8 mouse cellular contexts compared by ENCODE assay signal in genomic region chr7:74554608-74555311, GRCm38 (mm10). TPM values are rescaled to one million over a fixed set of nuclear protein-coding genes. Genes with fewer than 3 reads are reported as not detected.
A peak's percentile ranks its signal among the peaks of the same experiment; 100 is the strongest.
DNase-seq lines count a peak whose midpoint lies in the region; ATAC-seq and TF ChIP-seq lines count a peak whose summit lies in the region.

Gene Slco3a1, minus strand, starts transcription at chr7:74554780.

- TF ChIP-seq CTCF in MEL (IDR thresholded peaks at IDR 0.05 in 2 of 3, conservative IDR thresholded peaks at IDR 0.05 in 1 of 3; ENCODE audit: control insufficient read depth in 1 of 3, insufficient read depth in 1 of 3, low read depth in 2 of 3, low read length in 3 of 3, poor library complexity in 1 of 3, severe bottlenecking in 1 of 3): peak; percentile 45 to 73 (median 48)
- TF ChIP-seq CTCF in lung, postnatal 0 days (IDR thresholded peaks at IDR 0.05): peak; percentile 75

- peak; percentile 81 for DNase-seq in MEL (ENCODE audit: low read depth, low spot score)
- DNase-seq in cerebellum, adult 8-10 months: peak; percentile 82
- peak; percentile 45 to 74 for DNase-seq in frontal cortex, postnatal 10 days (ENCODE audit: low spot score in 2 of 2)
- peak; percentile 81 for DNase-seq in hindbrain, embryonic 11.5 days (ENCODE audit: low spot score)
- DNase-seq in layer of hippocampus, postnatal 10 days (ENCODE audit: low spot score in 2 of 2): peak; percentile 67 to 76
- peak; percentile 80 for DNase-seq in lung, postnatal 0 days (ENCODE audit: low spot score)
- peak; percentile 61 for DNase-seq in ovary, postnatal 10 days (ENCODE audit: low spot score)
- peak; percentile 71 to 74 for DNase-seq in thymus, postnatal 10 days (ENCODE audit: low spot score in 2 of 2)

- peaks cover 25% of the 10 kb centered on the region for H3K79me2 ChIP-seq in MEL (ENCODE audit: control insufficient read depth, insufficient read depth, low read length, poor library complexity)

- peak within 1 kb of the TSS; percentile 92 for H3K9ac ChIP-seq in MEL (ENCODE audit: control insufficient read depth, low read depth, low read length, poor library complexity, severe bottlenecking)
- H3K9ac ChIP-seq in hindbrain, embryonic 11.5 days (ENCODE audit: low read depth, low read length): peak within 1 kb of the TSS; percentile 68
- peak within 1 kb of the TSS; percentile 52 for H3K9ac ChIP-seq in lung, postnatal 0 days (replicated peaks; ENCODE audit: low read depth)

- no peaks in the 10 kb centered on the region for H3K9me3 ChIP-seq in MEL (replicated peaks; ENCODE audit: insufficient read depth, low read length)
- H3K9me3 ChIP-seq in hindbrain, embryonic 11.5 days (ENCODE audit: control insufficient read depth, low read length): no peaks in the 10 kb centered on the region
- no peaks in the 10 kb centered on the region for H3K9me3 ChIP-seq in lung, postnatal 0 days (ENCODE audit: low read length)

- TF ChIP-seq RAD21 in MEL (IDR thresholded peaks at IDR 0.05; ENCODE audit: low read depth, low read length): no peak

- H3K27me3 ChIP-seq in MEL (ENCODE audit: control insufficient read depth in 1 of 2, insufficient read depth in 2 of 2, low read length in 2 of 2): no peaks in the 10 kb centered on the region
- H3K27me3 ChIP-seq in hindbrain, embryonic 11.5 days (ENCODE audit: control insufficient read depth, insufficient read depth, low read length): peaks cover 12% of the 10 kb centered on the region
- 0 out of 2 replicates have a peak, but pooled peaks cover 4% of the 10 kb centered on the region for H3K27me3 ChIP-seq in lung, postnatal 0 days (replicated peaks; ENCODE audit: insufficient read depth, low read length)

- ATAC-seq in hindbrain, embryonic 11.5 days (ENCODE audit: low FRiP score): peak; percentile 83
- peak; percentile 84 for ATAC-seq in lung, postnatal 0 days

- TF ChIP-seq POLR2A in MEL (IDR thresholded peaks at IDR 0.05; ENCODE audit: control insufficient read depth in 1 of 2, insufficient read depth in 1 of 2, low read depth in 1 of 2, low read length in 2 of 2, poor library complexity in 1 of 2): peak; percentile 49 to 55; a peak in 2 of 4 replicates

- peak within 1 kb of the TSS; percentile 68 for H3K27ac ChIP-seq in MEL (ENCODE audit: control insufficient read depth, low read depth, low read length)
- H3K27ac ChIP-seq in hindbrain, embryonic 11.5 days (ENCODE audit: low read depth, low read length): peak within 1 kb of the TSS; percentile 77
- H3K27ac ChIP-seq in lung, postnatal 0 days (ENCODE audit: low read length): peak within 1 kb of the TSS; percentile 63

- peak within 1 kb of the TSS; percentile 99 for H3K4me2 ChIP-seq in hindbrain, embryonic 11.5 days (replicated peaks; ENCODE audit: low read depth, low read length)
- H3K4me2 ChIP-seq in lung, postnatal 0 days (replicated peaks; ENCODE audit: low read depth, low read length): peak within 1 kb of the TSS; percentile 89

- peaks cover 0 to 32% of the 10 kb centered on the region in 2 experiments; a peak in 2 of 4 replicates for H3K36me3 ChIP-seq in MEL (ENCODE audit: control insufficient read depth in 1 of 2, insufficient read depth in 2 of 2, low read length in 2 of 2)
- H3K36me3 ChIP-seq in hindbrain, embryonic 11.5 days (ENCODE audit: control insufficient read depth, insufficient read depth, low read length): no peaks in the 10 kb centered on the region
- H3K36me3 ChIP-seq in lung, postnatal 0 days (ENCODE audit: insufficient read depth, low read length): no peaks in the 10 kb centered on the region

- H3K4me1 ChIP-seq in MEL (ENCODE audit: control insufficient read depth in 1 of 2, insufficient read depth in 2 of 2, low read length in 2 of 2): peaks cover 13 to 31% of the 10 kb centered on the region in 2 experiments
- H3K4me1 ChIP-seq in hindbrain, embryonic 11.5 days (replicated peaks; ENCODE audit: control insufficient read depth, insufficient read depth, low read length): no peaks in the 10 kb centered on the region; the same call in 1 of the 2 replicates
- peaks cover 4% of the 10 kb centered on the region; the same call in 1 of the 2 replicates for H3K4me1 ChIP-seq in lung, postnatal 0 days (ENCODE audit: insufficient read depth, low read depth, low read length)

- 2% methylated on average over 54 of the region's 66 CpGs for WGBS in hindbrain, embryonic 11.5 days
- under 1% methylated on average over 49 of the region's 66 CpGs for WGBS in lung, postnatal 0 days

- peak within 1 kb of the TSS; percentile 70 to 85 for H3K4me3 ChIP-seq in MEL (ENCODE audit: control insufficient read depth in 1 of 2, insufficient read depth in 1 of 2, low read depth in 2 of 2, low read length in 2 of 2)
- H3K4me3 ChIP-seq in hindbrain, embryonic 11.5 days (ENCODE audit: low read depth, low read length): peak within 1 kb of the TSS; percentile 77
- H3K4me3 ChIP-seq in lung, postnatal 0 days (ENCODE audit: low read depth, low read length): peak within 1 kb of the TSS; percentile 70

- TF ChIP-seq EP300 in MEL (IDR thresholded peaks at IDR 0.05; ENCODE audit: low read depth in 1 of 2, low read length in 2 of 2): no peak
- TF ChIP-seq EP300 in lung, postnatal 0 days (IDR thresholded peaks at IDR 0.05): no peak

TF ChIP-seq in MEL, 35 proteins besides CTCF, POLR2A, EP300 and RAD21:
- 0 out of 2 replicates have a peak, but pooled peaks have one; percentile 39 for TF ChIP-seq HCFC1 (IDR thresholded peaks at IDR 0.05; ENCODE audit: low read depth, low read length)
- TF ChIP-seq RCOR1 (IDR thresholded peaks at IDR 0.05; ENCODE audit: low read depth, low read length): no peak
- TF ChIP-seq UBTF (IDR thresholded peaks at IDR 0.05; ENCODE audit: borderline replicate concordance, insufficient read depth, low read depth, low read length): peak; percentile 80; the same call in 1 of the 2 replicates
- 0 out of 2 replicates have a peak, but pooled peaks have one; percentile 40 for TF ChIP-seq TCF12 (IDR thresholded peaks at IDR 0.05; ENCODE audit: low read depth, low read length)
- TF ChIP-seq ETS1 (IDR thresholded peaks at IDR 0.05; ENCODE audit: low read depth, low read length): 0 out of 2 replicates have a peak, but pooled peaks have one; percentile 10
- no peak for TF ChIP-seq SMC3 (IDR thresholded peaks at IDR 0.05; ENCODE audit: low read depth, low read length)
- TF ChIP-seq NELFE (IDR thresholded peaks at IDR 0.05; ENCODE audit: low read depth, low read length): peak; percentile 70
- peak; percentile 40; the same call in 1 of the 2 replicates for TF ChIP-seq MAZ (IDR thresholded peaks at IDR 0.05; ENCODE audit: low read depth, low read length)

RNA-seq across cellular contexts. Expression of gene Slco3a1, which starts in this region (rescaled TPM):
- total RNA-seq in MEL (2012; rRNA removed): 17.6 and 18.0 TPM in 2 replicates
- polyA plus RNA-seq in MEL (2012; ENCODE audit: insufficient read depth in 1 of 2, insufficient read length in 2 of 2, low read depth in 1 of 2, low replicate concordance in 2 of 2, missing spikeins in 1 of 2): 10 to 100 TPM in 1 of 2 experiments, not detected in 1; 20.9 TPM
- polyA plus RNA-seq in hindbrain, embryonic 11.5 days (2014; fragmentation: Nextera tagmentation; extraction: Ambion mirVana): 7.9 and 10.4 TPM in 2 replicates
- total RNA-seq in layer of hippocampus, postnatal 10 days (2021): 10 to 100 TPM; 65.6 to 66.6 TPM
- polyA plus RNA-seq in lung, postnatal 0 days (2015; fragmentation: Nextera tagmentation; extraction: Ambion mirVana): 42.8 and 51.8 TPM in 2 replicates

Comparison
In these comparisons a context has a peak if more than half of its experiments do, and no peak if none do; other contexts are left out.
1. Peak in every context shown above with its lines: DNase-seq, ATAC-seq, H3K4me3 ChIP-seq and H3K27ac ChIP-seq.